Mouse (Mus musculus) mouse trophoblast stem cell (cell line): ENCODE results near the gene Htt.

Experiments
- in situ Hi-C, 2 experiments: fragments of 300-500 bp; cut with MseI, MboI; formaldehyde crosslinking; loops; 2 replicates in 1 of 2; 3 replicates in 1 of 2; pipeline ENCODE4 v1.15.1; 2025

The Htt gene

DNA sequence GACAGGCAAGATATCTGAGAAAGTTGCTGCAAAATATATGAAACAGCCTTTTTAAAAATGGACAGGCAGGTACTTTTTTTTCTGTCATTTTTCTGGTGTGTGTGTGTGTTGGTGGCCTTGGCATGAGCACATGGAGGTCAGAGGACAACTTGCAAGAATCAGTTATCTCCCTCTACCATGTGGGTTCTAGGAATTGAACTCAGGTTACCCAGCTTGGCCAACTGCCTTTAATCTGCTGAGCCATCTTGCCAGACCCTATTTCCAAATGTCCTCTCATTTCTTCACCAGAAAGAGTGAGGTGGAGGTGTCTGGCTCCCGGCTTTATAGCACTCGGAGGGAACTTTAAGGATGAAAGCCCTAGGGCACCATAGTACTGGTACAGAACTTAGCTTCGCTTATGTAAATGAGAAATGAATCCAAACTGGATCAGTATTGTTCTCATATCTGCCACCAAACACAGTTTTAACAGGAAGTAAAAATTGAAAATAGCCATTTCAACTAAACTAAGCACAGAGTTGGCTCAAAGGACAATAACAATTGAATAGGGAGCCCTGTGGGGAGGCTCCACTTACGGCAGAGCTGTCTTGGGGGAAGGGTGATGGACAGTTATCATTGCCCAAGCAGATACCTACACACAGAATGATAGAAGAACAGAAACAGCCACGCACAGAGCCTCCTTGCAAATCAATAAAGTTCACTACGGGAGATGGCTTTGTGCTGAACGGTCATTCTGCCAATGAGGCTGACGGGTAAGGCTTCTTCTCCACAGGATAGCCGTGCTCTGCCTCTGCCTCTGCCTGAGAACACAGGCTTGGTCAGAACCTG lies 168.8 kb downstream of the Htt start:
- in situ Hi-C loops, result no loop called here

- in situ Hi-C loops, result no loop called here
Measured at GRCm38 (mm10) chr5:34931091-34931490, 169.6 kb downstream of the Htt start.

GRCm38 (mm10) chr5:34931516-34932457 lies 170.2 kb downstream of the Htt start:
- in situ Hi-C loops, result no loop called here

- in situ Hi-C loops, result no loop called here
Measured at GRCm38 (mm10) chr5:34932458-34932806, 170.9 kb downstream of the Htt start.

- in situ Hi-C loops, result no loop called here
Measured at GRCm38 (mm10) chr5:34933461-34933860, 171.9 kb downstream of the Htt start.

DNA sequence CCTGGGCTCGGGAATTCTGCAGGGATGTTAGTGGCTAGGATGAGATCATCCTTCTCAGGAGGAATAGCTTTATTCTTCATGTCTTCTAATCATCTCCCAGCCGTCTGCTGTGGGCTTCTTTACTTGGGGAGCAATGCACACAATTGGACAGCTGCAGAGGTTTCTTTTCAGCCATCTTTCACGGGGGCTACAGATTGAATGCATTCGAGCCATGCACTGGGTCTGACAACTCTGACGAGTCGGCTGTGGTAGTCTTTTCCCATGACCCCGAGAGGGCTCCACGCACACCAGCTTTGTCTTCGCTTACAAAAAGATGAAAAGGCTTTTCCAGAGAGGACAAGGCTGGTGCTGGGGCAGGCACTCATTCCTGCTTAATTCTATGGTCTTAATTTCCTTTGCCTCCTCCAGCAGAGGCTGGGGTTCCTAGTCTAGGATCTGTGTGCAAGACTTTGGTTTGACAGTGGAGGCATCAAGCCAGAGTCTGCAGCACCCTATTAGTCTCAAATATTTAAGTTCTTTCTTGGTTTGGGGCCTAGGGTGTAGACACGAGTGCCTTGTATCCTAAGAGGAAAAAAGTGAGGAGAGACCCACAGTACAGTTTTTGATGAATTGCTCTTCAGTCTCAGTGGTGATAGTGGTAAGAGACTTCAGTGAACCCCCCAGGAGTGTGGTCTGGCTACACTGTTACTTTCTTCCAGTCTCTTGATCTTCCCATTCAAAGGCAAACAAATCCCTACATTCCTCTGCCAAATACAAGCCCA lies 180.3 kb downstream of the Htt start:
- in situ Hi-C loops, result no loop called here

GRCm38 (mm10) chr5:34943428-34943827 lies 181.9 kb downstream of the Htt start:
- in situ Hi-C loops, result no loop called here

GRCm38 (mm10) chr5:34948861-34949760 lies 187.6 kb downstream of the Htt start, which contains the start of gene Rgs12:
Rgs12 (plus strand) TSS chr5:34949445.
- in situ Hi-C loops, result no loop called here

GRCm38 (mm10) chr5:34949769-34950211 lies 188.2 kb downstream of the Htt start:
- in situ Hi-C loops, result no loop called here

GRCm38 (mm10) chr5:34950486-34951160 lies 189.1 kb downstream of the Htt start:
- in situ Hi-C loops, result no loop called here

GRCm38 (mm10) chr5:34951161-34951834 lies 189.8 kb downstream of the Htt start:
- in situ Hi-C loops, result no loop called here

GRCm38 (mm10) chr5:34954508-34954907 lies 193.0 kb downstream of the Htt start:
- in situ Hi-C loops, result no loop called here

DNA sequence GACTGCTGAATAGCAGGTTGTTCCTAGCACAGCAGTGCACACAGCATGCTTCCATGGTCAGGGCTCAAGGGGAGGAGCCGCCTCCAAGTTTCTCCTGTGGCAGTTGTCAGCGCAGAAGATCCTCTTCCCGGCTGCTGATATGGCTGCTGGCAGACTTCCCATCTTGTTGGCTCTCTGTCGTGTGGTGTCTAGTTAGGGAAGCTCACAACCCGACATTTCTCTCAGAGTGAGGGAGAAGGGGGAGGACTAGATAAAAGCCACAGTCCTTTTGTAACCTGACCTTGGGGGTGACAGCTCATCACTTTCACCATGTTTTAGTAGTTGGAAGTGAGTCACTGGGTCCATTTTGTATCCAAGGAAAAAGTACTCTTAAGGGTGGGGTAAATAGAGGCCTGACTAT lies 194.1 kb downstream of the Htt start:
- in situ Hi-C loops, result no loop called here

GRCm38 (mm10) chr5:34956151-34956550 lies 194.6 kb downstream of the Htt start:
- in situ Hi-C loops, result no loop called here

DNA sequence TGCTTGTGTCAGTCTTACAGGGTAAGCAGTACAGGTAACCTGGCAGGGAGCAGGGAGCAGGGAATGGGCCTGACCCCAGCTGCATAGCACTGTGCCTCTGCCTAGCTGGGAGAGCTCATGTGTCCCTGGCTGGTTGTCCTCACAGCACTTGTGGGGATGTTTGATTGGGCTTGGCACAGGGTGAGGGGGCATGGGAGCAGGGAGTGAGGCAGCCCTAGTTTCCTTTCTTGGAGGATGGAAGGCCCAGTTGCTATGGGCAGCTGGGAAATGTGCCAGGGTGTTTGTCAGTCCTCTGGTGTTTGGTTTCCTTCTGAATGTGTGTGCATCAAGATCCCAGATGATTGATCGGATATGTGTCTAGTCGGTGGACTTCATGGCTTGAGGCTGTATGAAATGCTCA lies 195.5 kb downstream of the Htt start:
- in situ Hi-C loops, result no loop called here

GRCm38 (mm10) chr5:34960021-34960420 lies 198.5 kb downstream of the Htt start:
- in situ Hi-C loops, result no loop called here
